Mouse (Mus musculus): Measurements from ENCODE around the gene Cd300ld2. TPM values are rescaled to one million over a fixed set of nuclear protein-coding genes. Genes with fewer than 3 reads are reported as not detected.

Cd300ld2 gene
- polyA plus RNA-seq, 1 experiment from 2014 or later: not detected

DNA sequence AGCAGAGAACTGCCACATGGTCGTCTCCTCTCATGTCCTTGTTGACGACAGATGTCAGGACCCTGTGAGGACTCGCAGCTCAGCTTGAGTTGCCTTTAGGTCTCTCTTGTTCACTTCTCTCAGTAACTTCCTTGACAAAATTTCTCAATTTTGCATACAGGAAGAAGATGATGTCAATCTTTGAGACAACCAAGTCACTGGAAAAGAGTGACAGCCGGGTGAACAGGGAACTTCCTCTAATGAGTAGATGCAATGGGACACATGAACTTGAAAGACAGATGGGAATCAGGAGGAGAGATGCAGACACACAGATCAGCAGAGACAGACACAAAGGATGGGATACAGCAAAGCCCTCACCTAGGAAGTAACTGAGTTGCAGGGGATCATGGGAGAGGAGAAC is 26.2 kb downstream of the Cd300ld2 start, which contains the start of gene Cd300ld:
Gene Cd300ld, minus strand, starts transcription at position 130 of the 400 bp plus-strand sequence.
- H3K27ac ChIP-seq (ENCODE audit: low read depth): no peak within 1 kb of the TSS
- no peak within 1 kb of the TSS for H3K4me3 ChIP-seq (ENCODE audit: low read depth, low read length)
- H3K4me2 ChIP-seq (ENCODE audit: low read depth, low read length): no peak within 1 kb of the TSS
- no peak for DNase-seq
- H3K27me3 ChIP-seq (ENCODE audit: insufficient read depth, low read length): no peaks in the 10 kb centered on the region
- TF ChIP-seq CTCF (IDR thresholded peaks at IDR 0.05; ENCODE audit: low read depth): no peak
- TF ChIP-seq EP300 (IDR thresholded peaks at IDR 0.05; ENCODE audit: low read depth): no peak
- H3K36me3 ChIP-seq (replicated peaks; ENCODE audit: insufficient read depth, low read length): no peaks in the 10 kb centered on the region
- no peaks in the 10 kb centered on the region for H3K9me3 ChIP-seq (ENCODE audit: low read length)
- 37% methylated on average over 4 of the region's 4 CpGs for WGBS (ENCODE audit: insufficient replicate concordance)
- ATAC-seq: no peak
- H3K4me1 ChIP-seq (ENCODE audit: insufficient read depth): no peaks in the 10 kb centered on the region
- no peak within 1 kb of the TSS for H3K9ac ChIP-seq (replicated peaks)

DNA sequence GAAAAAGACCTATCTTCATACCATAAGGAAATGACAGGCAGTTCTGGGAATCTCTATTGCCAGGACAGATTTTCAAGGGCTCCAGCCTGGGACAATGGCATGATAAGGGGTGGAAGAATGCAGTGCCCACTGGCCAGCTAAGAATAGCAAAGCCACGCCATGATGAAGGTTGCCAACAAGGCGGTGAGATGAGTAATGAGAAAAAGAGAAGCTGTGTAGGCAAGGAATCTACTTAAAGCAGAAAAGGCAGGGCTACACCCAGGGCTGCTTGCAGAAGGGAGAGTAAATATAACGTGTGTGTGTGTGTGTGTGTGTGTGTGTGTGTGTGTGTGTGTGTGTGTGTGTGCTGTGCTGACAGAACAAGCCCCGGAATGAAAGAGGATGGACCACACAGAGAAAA is 34.1 kb downstream of the Cd300ld2 start:
- WGBS (ENCODE audit: insufficient replicate concordance): 67% methylated on average over 4 of the region's 4 CpGs
- DNase-seq: no peak
- H3K4me1 ChIP-seq (ENCODE audit: insufficient read depth): no peaks in the 10 kb centered on the region
- ATAC-seq: no peak
- no peak overlapping the region for H3K4me3 ChIP-seq (ENCODE audit: low read depth, low read length)
- H3K27me3 ChIP-seq (ENCODE audit: insufficient read depth, low read length): no peaks in the 10 kb centered on the region
- H3K9ac ChIP-seq (replicated peaks): no peak overlapping the region
- H3K4me2 ChIP-seq (ENCODE audit: low read depth, low read length): no peak overlapping the region
- no peak for TF ChIP-seq EP300 (IDR thresholded peaks at IDR 0.05; ENCODE audit: low read depth)
- TF ChIP-seq CTCF (IDR thresholded peaks at IDR 0.05; ENCODE audit: low read depth): no peak
- no peaks in the 10 kb centered on the region for H3K9me3 ChIP-seq (ENCODE audit: low read length)
- no peaks in the 10 kb centered on the region for H3K36me3 ChIP-seq (replicated peaks; ENCODE audit: insufficient read depth, low read length)
- no peak overlapping the region for H3K27ac ChIP-seq (ENCODE audit: low read depth)

DNA sequence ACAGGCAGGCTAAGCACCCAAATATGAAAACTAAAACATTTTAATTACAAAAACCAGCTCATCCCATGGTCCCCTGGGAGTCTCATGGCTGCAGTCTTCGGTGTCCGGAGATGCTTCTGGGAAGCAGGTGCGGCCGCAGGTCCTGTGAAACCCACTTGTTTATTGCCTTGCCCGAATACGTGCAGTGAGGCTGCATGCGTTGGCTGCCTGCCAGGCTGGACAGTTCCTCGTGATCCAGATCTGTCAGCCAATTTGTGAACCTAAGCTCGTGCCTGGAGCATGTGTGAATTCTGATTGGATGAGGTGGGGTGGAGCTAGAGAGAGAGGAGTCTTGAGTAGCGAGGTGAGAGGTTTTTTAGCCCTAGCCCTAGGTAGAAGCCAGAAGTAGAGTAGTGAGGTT is 43.3 kb downstream of the Cd300ld2 start:
- Histone ChIP-seq H3K36me3 (replicated peaks; ENCODE audit: insufficient read depth, low read length) (no peaks in the 10 kb centered on the region), H3K9ac (replicated peaks) (no peak overlapping the region), H3K27me3 (ENCODE audit: insufficient read depth, low read length) (no peaks in the 10 kb centered on the region), H3K27ac (ENCODE audit: low read depth) (no peak overlapping the region), H3K4me1 (ENCODE audit: insufficient read depth) (no peaks in the 10 kb centered on the region; the same call in 1 of the 2 replicates), H3K4me3 (ENCODE audit: low read depth, low read length) (no peak overlapping the region), H3K4me2 (ENCODE audit: low read depth, low read length) (no peak overlapping the region), H3K9me3 (ENCODE audit: low read length) (no peaks in the 10 kb centered on the region)
- ATAC-seq (no peak), DNase-seq (no peak)
- WGBS (ENCODE audit: insufficient replicate concordance): 77% methylated on average over 10 of the region's 10 CpGs
- TF ChIP-seq CTCF (IDR thresholded peaks at IDR 0.05; ENCODE audit: low read depth) (no peak), EP300 (IDR thresholded peaks at IDR 0.05; ENCODE audit: low read depth) (no peak)

DNA sequence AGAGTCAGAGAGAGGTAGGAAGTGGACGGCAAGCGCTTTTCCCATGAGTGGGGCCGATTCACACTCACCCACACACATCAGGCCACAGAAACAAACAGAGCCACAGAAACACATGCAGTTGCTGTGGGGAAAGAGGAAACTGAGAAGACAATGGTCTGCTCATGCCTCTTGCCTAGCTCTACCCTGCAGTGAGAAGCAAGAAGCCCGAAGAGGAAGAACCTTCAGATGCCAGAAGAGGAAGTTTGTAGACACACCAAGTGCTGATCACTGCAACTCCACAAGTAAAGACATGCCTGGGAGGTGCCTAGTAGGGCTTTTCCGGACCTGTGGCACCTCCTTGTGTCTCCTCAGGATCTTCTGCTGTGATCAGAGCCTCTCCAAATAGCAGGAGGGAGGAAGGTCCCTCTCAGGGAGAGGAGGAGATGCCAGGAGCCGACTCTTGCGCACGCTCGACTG is 47.2 kb downstream of the Cd300ld2 start, which contains the start of gene Cd300c:
Gene Cd300c, minus strand, starts transcription at position 406 of the 456 bp plus-strand sequence.
- peak; percentile 64; the same call in 1 of the 2 replicates for ATAC-seq
- Histone ChIP-seq H3K4me1 (ENCODE audit: insufficient read depth) (no peaks in the 10 kb centered on the region; the same call in 1 of the 2 replicates), H3K9me3 (ENCODE audit: low read length) (no peaks in the 10 kb centered on the region), H3K9ac (replicated peaks) (no peak within 1 kb of the TSS), H3K27me3 (ENCODE audit: insufficient read depth, low read length) (no peaks in the 10 kb centered on the region), H3K27ac (ENCODE audit: low read depth) (peak within 1 kb of the TSS; percentile 36; the same call in 1 of the 2 replicates), H3K4me2 (ENCODE audit: low read depth, low read length) (no peak within 1 kb of the TSS), H3K36me3 (replicated peaks; ENCODE audit: insufficient read depth, low read length) (no peaks in the 10 kb centered on the region), H3K4me3 (ENCODE audit: low read depth, low read length) (no peak within 1 kb of the TSS)
- WGBS (ENCODE audit: insufficient replicate concordance): 59% methylated on average over 9 of the region's 9 CpGs
- TF ChIP-seq EP300 (IDR thresholded peaks at IDR 0.05; ENCODE audit: low read depth) (no peak), CTCF (IDR thresholded peaks at IDR 0.05; ENCODE audit: low read depth) (no peak)
- DNase-seq: no peak

DNA sequence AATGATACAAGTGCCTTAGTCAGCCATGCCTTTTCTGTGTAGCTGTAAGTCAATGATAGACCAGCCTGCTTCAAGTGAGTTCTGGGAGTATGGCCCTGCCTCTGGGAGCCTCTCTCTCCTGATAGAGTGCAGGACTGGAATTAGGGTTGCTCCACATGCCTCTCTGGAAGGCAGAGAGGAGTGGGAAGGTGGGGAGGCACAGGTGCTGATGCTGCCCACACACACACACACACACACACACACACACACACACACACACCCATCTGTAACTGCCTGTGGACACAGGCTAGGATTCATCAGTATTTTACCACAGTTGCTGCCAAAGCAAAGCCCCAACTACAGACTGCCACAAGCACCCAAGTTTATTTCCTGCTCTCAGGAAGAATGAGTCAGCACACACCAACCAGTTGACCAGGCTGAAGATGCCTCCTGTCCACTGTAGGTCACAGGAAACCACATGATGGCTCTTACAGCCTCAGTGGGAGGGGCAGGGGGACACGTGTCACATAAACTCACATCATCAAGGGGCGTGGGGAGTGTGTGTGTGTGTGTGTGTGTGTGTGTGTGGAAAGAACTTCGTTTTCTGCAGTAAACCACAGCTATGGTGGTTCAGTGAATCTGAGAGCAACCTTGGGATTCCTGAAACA is 50.7 kb downstream of the Cd300ld2 start:
- no peaks in the 10 kb centered on the region for H3K36me3 ChIP-seq (replicated peaks; ENCODE audit: insufficient read depth, low read length)
- TF ChIP-seq EP300 (IDR thresholded peaks at IDR 0.05; ENCODE audit: low read depth) (no peak), CTCF (IDR thresholded peaks at IDR 0.05; ENCODE audit: low read depth) (no peak)
- H3K4me3 ChIP-seq (ENCODE audit: low read depth, low read length): no peak overlapping the region
- peak; percentile 47 for ATAC-seq
- no peak overlapping the region for H3K27ac ChIP-seq (ENCODE audit: low read depth)
- H3K4me2 ChIP-seq (ENCODE audit: low read depth, low read length): no peak overlapping the region
- 10% methylated on average over 3 of the region's 3 CpGs for WGBS (ENCODE audit: insufficient replicate concordance)
- H3K27me3 ChIP-seq (ENCODE audit: insufficient read depth, low read length): no peaks in the 10 kb centered on the region
- no peaks in the 10 kb centered on the region for H3K9me3 ChIP-seq (ENCODE audit: low read length)
- H3K4me1 ChIP-seq (ENCODE audit: insufficient read depth): no peaks in the 10 kb centered on the region; the same call in 1 of the 2 replicates
- H3K9ac ChIP-seq (replicated peaks): no peak overlapping the region
- peak; percentile 34 for DNase-seq

DNA sequence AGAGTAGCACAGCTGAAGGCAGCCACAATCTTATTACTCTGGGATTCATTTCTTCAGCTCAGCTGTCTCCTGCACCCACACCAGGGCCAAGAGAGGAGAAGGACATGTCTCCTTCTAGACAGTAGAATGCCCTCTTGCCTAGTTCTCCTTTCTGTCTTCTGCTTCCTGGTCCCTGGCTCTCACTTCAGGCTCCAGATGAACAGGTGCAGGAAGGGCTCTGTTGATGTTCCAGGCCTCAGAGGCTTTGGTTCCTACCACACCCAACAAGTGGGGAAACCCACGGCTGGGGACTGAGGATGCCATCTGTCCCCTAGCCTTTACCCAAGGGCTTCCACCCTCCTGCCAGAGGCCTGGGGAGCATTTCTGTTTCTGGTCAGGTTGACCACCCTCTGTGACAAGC is 55.6 kb downstream of the Cd300ld2 start:
- Histone ChIP-seq H3K27me3 (ENCODE audit: insufficient read depth, low read length) (no peaks in the 10 kb centered on the region), H3K36me3 (replicated peaks; ENCODE audit: insufficient read depth, low read length) (no peaks in the 10 kb centered on the region), H3K4me3 (ENCODE audit: low read depth, low read length) (no peak overlapping the region), H3K4me2 (ENCODE audit: low read depth, low read length) (no peak overlapping the region), H3K9ac (replicated peaks) (no peak overlapping the region), H3K4me1 (ENCODE audit: insufficient read depth) (no peaks in the 10 kb centered on the region), H3K27ac (ENCODE audit: low read depth) (no peak overlapping the region), H3K9me3 (ENCODE audit: low read length) (no peaks in the 10 kb centered on the region)
- WGBS (ENCODE audit: insufficient replicate concordance): 24% methylated on average over 1 of the region's 1 CpGs
- ATAC-seq (no peak), DNase-seq (no peak)
- TF ChIP-seq CTCF (IDR thresholded peaks at IDR 0.05; ENCODE audit: low read depth) (no peak), EP300 (IDR thresholded peaks at IDR 0.05; ENCODE audit: low read depth) (no peak)

Other genes starting within 250 kb of the Cd300ld2 start
- not detected in 2 replicates for gene Btbd17, start 220.2 kb downstream of the Cd300ld2 start, polyA plus RNA-seq (2015; fragmentation: Nextera tagmentation; extraction: Ambion mirVana)
- gene Gpr142, start 217.3 kb downstream of the Cd300ld2 start, polyA plus RNA-seq (2015; fragmentation: Nextera tagmentation; extraction: Ambion mirVana): not detected in 2 replicates
- gene Gprc5c, start 165.0 kb downstream of the Cd300ld2 start, polyA plus RNA-seq (2015; fragmentation: Nextera tagmentation; extraction: Ambion mirVana): 23.2 and 24.9 TPM in 2 replicates
- gene Cd300a, start 126.2 kb downstream of the Cd300ld2 start, polyA plus RNA-seq (2015; fragmentation: Nextera tagmentation; extraction: Ambion mirVana): 7.7 and 9.7 TPM in 2 replicates
- 1.8 and 2.5 TPM in 2 replicates for gene Cd300lb, start 81.8 kb downstream of the Cd300ld2 start, polyA plus RNA-seq (2015; fragmentation: Nextera tagmentation; extraction: Ambion mirVana)
- gene Cd300c, start 47.0 kb downstream of the Cd300ld2 start, polyA plus RNA-seq (2015; fragmentation: Nextera tagmentation; extraction: Ambion mirVana): 0.29 TPM in 1 of 2 replicates, not detected in the other
- gene Cd300ld, start 26.3 kb downstream of the Cd300ld2 start, polyA plus RNA-seq (2015; fragmentation: Nextera tagmentation; extraction: Ambion mirVana): 2.2 and 2.4 TPM in 2 replicates
- 16.3 and 17.3 TPM in 2 replicates for gene Cd300c2, start 14.3 kb downstream of the Cd300ld2 start, polyA plus RNA-seq (2015; fragmentation: Nextera tagmentation; extraction: Ambion mirVana)
- gene Cd300ld4, start 10.8 kb upstream of the Cd300ld2 start, polyA plus RNA-seq (2015; fragmentation: Nextera tagmentation; extraction: Ambion mirVana): not detected in 2 replicates
- gene Cd300ld5, start 21.6 kb upstream of the Cd300ld2 start, polyA plus RNA-seq (2015; fragmentation: Nextera tagmentation; extraction: Ambion mirVana): not detected in 2 replicates
- not detected in 2 replicates for gene Cd300ld3, start 32.2 kb upstream of the Cd300ld2 start, polyA plus RNA-seq (2015; fragmentation: Nextera tagmentation; extraction: Ambion mirVana)
- 0.98 and 1.1 TPM in 2 replicates for gene Cd300e, start 46.0 kb upstream of the Cd300ld2 start, polyA plus RNA-seq (2015; fragmentation: Nextera tagmentation; extraction: Ambion mirVana)
- gene Rab37, start 75.2 kb upstream of the Cd300ld2 start, polyA plus RNA-seq (2015; fragmentation: Nextera tagmentation; extraction: Ambion mirVana): 2.5 and 3.1 TPM in 2 replicates
- gene Cd300lf, start 117.8 kb upstream of the Cd300ld2 start, polyA plus RNA-seq (2015; fragmentation: Nextera tagmentation; extraction: Ambion mirVana): 8.5 and 9.3 TPM in 2 replicates
- gene Slc9a3r1, start 147.1 kb upstream of the Cd300ld2 start, polyA plus RNA-seq (2015; fragmentation: Nextera tagmentation; extraction: Ambion mirVana): 101 and 115 TPM in 2 replicates
- gene Tmem104, start 171.3 kb upstream of the Cd300ld2 start, polyA plus RNA-seq (2015; fragmentation: Nextera tagmentation; extraction: Ambion mirVana): 5.7 and 7.1 TPM in 2 replicates
- gene Nat9, start 171.7 kb upstream of the Cd300ld2 start, polyA plus RNA-seq (2015; fragmentation: Nextera tagmentation; extraction: Ambion mirVana): 16.5 and 16.7 TPM in 2 replicates